Mouse (Mus musculus) fat pad, adult 2 months (tissue): Measurements from ENCODE around the gene Fos.

Experiments
- DNase-seq: peaks from one replicate; pipeline ENCODE4 v3.0.0-alpha.2; 2011; ENCODE audit warnings: low read depth, low spot score; ENCODE audit errors: extremely low read depth

The Fos gene

DNA sequence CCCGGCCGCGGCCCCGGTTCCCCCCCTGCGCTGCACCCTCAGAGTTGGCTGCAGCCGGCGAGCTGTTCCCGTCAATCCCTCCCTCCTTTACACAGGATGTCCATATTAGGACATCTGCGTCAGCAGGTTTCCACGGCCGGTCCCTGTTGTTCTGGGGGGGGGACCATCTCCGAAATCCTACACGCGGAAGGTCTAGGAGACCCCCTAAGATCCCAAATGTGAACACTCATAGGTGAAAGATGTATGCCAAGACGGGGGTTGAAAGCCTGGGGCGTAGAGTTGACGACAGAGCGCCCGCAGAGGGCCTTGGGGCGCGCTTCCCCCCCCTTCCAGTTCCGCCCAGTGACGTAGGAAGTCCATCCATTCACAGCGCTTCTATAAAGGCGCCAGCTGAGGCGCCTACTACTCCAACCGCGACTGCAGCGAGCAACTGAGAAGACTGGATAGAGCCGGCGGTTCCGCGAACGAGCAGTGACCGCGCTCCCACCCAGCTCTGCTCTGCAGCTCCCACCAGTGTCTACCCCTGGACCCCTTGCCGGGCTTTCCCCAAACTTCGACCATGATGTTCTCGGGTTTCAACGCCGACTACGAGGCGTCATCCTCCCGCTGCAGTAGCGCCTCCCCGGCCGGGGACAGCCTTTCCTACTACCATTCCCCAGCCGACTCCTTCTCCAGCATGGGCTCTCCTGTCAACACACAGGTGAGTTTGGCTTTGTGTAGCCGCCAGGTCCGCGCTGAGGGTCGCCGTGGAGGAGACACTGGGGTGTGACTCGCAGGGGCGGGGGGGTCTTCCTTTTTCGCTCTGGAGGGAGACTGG lies at the start of gene Fos:
Gene Fos (plus strand): TSS at position 410 of the 817 bp plus-strand sequence.
- no peak for DNase-seq

DNA sequence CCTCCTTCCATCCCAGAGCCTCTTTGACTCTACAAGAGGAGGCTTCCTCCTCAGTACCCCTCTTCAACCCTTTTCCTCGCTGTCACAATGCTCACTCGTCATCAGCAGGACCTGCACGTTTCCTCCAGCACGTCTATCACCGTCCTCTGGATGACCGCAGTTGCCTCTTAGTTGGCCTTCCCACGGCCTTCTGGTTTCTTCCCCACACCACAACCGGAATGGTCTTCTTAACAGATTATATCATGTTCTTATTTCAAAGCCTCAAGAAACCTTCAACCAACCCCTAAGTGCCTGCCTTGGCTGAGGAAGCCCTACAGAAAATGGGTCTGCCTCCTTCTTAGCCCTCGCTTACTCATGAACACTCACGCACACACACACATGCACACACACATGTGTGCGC lies 48.0 kb upstream of the Fos start:
- no peak for DNase-seq

DNA sequence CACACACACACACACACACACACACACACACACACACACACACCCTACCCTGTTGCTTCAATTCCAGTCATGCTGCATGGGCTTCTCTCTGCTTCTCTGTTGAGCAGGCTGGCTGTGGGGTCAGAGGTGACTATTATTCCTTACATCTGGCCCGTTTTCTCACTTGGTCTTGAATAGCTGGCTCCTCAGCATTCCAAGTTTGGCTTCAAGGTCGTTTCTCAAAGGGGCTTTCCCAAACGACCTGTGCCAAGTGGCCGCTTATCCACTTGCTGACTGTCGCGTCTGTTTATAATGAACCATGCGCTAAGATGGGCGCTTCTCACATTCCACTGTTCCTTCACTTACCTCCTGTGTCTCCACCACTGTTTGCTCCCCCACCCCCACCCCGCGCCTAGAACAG lies 47.6 kb upstream of the Fos start:
- DNase-seq = no peak

DNA sequence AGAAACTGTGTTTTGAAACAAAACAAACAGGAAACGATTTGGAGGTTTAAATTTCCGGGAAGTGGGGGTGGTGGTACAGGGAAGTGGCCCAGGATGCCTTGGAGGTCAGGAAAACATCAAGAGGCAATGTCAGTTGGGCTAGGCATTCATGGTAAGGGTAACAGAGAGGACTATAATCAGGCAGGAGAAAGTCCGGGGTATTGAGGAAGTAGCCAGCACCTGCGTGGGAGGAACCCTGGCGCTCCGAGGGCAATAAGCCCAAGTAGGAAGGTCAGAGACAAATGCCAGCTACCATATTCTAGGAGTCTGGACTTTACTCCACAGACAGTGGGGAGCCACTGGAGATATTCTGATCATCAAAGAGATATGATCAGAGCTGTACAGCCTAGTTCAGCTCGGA lies 45.9 kb upstream of the Fos start:
- DNase-seq = no peak

DNA sequence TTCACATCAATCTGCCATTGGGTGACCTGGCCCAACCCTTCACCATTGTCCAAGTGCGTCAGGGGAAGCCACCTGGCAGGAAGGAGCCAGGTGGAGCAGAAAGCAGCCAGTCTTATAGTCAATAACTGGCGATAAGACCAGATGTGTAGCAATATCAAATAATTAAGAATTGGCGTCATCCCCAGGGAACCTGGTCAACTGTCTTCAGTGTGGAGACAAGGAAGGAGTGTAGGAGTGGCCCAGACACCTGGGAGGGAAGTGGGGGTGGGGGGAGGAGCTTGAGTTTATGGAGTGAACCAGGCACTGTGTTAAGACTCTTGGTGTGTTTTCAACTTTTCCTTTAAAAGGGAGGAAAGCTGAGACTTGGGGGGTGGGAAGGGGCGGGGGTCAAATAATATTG lies 43.7 kb upstream of the Fos start:
- no peak for DNase-seq

DNA sequence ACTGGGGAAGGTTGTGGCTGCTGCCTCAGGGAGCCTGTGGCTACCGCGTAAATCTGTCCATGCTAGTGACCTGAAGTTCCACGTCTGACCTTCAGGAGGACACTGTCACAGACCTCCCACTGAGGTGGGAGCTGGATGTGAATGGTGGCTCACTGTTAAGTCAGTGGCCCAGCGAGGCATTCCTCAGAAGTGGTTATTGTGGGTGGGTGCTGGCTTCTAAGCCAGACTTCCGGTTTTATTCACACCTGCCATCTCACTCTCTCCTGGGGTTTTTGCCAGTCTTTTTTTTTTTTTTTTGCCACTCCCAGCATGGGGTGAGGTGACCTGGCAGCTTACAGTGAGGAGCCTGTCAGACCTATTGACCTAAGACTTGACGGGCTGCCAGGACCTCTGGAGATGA lies 43.3 kb upstream of the Fos start:
- no peak for DNase-seq

DNA sequence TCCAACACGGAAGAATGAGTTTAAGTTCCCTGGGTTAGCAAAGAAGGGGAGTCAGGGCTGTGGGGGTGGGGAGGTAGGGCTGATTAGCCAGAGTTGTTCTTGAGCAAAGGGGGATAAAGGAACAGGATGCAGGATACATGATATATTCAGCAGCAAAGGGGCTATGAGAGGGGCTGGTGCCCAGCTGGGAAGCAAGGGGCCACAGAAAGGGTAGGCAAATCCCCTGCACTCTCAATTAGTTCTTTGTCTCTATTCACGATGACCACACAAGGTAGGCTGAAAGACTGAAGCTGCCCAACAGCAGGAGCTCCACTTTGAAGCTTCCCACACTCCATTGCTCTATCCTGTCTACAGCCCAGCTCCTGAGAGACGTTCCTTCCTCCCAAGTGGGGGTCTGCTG lies 39.8 kb upstream of the Fos start:
- no peak for DNase-seq

DNA sequence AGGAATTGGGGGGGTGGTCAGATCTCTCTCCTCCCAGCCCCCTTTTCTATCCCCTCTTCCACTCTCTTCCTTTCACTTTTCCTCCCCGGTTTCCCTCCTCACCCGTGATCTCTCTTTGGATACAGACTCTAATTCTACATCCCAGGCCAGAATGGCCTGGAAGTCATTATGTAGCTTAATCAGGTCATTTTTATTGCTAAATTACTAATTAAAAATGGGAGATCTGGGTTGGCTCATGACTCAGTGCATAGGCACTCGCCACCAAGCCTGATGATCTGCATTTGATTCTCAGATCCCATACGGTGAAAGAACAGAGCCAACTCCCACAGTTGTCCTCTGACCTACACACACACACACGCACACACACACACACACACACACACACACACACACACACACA lies 39.2 kb upstream of the Fos start:
- DNase-seq = no peak

DNA sequence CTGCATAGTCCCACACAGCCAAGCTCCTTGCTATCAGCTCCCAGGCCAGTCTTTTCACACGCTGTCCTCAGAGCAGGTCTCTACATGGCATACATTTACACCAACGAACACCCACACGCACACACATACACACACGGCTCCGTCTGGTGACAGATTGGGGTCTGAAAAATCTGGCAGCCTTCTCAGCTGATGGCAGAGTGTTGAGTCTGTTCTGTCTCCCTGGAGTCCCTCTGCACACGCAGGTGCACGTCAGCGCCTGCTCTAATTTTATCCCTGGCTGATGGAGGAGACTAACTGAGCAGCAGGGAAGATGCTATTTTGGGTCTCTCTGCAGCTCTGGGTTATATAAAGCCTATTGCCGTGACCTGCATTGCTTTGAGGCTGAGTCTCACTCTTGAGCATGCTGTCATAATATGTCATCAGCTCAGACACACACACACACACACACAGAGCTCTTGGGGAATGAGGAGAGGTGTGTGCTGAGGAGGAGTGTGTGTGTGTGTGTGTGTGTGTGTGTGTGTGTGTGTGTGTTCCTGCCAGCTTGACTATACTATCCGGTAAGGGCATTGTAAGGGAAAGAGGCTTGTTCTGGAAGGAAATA lies 37.6 kb upstream of the Fos start:
- DNase-seq = no peak

DNA sequence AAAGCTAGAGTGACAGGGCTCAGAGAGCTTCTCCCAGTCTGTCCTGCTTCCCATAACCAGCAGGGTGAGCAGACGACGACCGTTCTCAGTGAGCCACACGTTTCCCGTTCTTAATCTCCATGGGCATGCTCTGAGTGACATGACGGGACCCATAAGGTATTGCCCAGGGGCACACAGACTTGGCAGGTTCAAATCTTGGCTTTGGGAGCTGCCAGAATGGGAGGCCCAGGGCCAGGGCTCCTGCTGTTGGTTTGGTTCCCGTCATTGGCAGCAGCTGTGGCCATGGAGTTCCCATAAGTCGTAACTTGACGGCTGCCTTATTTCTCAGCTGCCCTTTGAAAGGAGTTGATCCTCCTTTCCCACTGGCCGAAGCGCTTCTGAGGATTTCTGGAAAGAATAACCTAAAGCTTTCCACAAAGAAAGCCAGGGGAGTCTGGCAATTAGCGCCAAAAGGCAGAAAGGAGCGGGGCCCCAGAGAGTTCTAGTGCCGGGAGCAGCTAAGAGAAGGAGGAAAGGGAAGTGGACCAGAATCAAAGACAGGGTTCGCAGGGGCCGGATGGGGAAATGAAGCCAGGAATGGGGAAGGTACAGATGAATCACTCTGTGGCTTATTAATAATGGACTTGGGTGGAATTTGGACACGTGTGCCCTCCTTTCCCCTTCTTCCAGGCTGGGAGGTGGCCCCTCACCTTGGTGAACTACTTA lies 36.4 kb upstream of the Fos start:
- DNase-seq = peak; percentile 74

DNA sequence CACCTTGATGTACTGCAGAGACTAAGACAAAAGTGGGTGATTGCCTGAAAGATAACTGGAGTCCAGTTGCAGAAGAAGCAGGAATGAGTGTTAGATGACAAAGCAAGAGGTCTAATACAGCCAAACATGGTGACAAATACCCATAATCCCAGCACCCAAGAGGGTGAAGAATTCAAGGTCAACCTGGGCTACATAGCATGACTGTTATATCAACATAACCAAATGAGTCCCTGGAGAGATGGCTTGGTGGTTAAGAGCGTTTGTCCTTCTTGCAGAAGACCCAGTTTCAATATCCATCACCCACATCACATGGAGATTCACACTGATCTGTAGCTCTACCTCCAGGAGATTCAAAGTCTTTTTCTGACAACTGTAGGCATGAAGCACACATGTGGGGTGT lies 30.2 kb upstream of the Fos start:
- no peak for DNase-seq

DNA sequence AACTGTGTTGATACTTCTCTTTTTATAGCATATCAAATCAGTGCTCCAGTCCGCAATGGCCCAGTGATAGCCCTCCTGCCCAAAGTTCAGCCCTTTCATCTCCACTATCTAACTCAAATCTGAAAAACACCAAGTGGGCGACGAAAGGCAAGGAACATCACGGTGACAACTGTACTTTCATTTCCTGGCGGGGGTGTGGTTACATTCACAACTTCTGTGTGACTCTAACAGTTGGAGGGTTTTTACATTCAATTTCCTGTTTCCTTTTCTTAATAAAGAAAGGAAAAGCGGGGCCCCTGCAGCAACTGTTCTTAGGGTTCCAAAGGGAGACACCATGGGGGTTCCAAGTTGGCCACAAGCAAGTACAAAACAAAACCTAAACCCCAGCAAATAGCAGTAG lies 29.0 kb upstream of the Fos start:
- no peak for DNase-seq

DNA sequence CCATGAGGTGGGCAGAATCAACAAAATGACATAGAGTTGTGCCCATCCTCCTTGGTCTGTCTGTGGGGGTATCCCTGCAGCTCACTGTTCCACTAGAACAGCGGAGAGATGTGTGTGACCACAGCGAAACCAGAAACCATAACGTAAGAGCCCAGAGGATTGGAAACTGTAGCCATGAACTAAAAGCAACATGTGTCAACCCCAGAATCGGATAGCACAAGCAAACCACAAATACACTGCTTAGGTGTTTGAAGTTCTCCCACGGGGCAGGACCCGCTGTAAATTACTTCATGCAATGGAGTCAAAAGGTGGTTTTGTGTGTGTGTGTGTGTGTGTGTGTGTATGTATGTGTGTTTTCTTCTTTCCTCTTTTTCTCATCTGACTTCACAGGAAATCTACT lies 26.7 kb upstream of the Fos start:
- DNase-seq = no peak

DNA sequence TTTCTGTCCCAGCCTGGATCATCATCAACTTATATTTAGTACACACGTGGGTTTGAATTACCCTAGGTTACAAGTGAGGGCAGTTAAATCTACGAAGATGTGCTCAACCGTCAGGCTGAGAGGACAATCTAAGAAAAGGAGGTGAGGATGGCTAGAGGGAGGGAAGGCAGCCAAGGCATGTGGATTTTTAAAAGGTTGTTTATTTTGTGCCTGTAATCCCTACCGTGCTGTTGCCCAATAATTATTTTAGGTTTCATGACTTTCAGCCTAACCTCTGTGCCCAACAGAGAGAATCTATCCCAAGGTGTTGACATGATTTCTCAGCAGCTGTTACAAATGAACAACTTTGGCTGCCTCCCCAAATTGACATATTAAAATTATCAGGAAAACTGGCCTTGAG lies 26.2 kb upstream of the Fos start:
- no peak for DNase-seq

DNA sequence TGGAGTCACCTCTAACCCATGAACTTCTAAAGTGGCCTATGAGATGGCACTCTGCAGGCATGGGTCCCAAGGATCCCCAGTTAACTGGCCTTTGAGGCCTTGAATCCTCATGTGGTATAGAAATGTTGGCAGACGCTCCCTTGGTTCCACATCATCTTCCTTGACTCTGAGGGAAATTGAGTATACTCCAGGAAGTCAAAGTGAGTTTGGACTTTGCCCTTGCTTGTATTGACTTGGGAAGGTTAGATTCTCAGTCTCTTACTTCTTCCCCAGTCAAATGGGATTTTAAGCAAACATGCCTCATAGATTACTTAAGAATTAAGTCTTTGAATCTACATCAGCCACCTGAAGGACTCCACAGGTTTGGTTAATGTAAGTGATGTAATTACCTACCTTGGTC lies 24.2 kb upstream of the Fos start:
- DNase-seq = no peak

DNA sequence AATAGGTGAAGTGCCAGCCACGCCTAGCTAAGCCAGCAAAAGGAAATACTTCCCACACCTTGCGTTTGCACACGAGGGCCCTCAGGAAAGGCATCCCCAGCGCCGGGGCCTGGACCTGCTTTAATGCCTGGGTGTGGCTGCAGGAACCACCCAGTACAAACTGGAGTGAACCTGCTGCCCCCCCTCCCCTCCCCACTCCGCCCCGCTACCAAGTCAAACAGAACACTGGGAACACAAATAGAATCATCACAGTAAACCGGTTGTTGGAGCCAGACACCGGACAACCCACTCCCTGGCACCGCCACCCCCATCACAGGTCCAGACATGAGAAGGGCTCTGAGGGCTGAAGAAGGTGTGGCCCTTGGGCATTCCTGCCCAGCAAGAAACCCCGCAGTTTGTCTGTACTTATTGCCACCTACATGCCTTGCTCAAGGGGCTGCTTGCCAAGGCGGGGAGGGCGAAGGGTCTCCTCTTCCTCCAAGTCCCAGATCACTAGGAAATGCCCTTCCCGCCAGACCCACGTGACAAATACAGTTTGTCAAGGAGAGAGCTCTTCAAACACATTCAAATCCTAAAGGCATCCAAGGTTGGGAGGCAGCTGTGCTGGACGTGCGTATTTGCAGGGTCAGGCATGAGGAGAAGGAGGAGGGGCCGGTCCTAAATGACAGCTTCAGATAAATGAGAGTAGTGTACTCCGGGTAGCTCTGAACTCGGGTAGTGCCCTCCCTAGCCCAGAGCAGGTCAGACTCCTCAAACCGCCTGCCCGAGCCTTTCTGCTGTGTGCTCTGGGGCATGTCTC lies 21.8 kb upstream of the Fos start:
- DNase-seq = no peak

DNA sequence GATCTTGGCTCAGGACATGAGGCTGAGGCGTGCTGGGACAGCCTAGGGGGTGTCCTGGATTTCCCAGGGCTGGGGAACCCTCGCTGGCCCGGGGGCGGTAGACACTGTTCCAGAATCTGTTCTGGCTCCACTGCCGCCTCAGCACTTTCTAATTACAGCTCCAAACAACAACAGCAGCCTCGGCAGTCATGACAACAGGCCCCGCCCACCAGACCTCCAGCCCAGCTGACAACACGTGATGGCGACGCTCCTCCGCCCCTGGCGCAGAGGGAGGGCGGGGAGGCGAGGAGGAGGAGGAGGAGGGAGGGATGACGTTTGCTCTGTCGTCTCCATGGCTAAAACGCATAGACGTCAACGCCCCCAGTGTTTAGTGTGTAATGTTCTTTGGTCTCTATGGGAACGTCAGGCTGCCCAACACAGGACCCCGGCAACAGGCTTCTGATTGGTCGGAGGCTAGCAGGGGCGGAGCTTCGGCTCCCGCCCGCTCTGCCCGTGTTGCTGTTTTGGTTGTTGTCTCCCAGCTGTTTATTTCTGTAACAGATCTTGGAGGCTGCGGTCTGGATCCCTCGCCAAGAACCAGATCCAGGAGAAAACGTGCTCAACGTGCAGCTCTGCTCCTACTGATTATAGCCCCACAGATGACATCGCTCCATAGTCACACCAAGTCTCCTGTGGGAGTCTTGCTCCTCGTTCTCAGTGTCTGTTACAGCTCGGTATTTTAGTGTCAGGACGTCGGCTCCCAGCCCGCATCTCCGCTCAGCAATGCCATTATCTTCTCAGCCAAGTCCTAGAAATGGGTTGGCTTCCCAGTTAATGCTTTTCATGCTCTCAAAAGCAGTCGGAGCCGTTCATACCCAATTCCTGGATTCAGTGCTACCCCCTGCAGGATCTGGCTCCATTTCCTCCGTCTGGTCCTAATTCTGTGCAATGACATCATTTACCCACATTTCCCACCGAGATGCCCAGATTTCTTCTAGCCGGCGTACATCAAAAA lies 18.3 kb upstream of the Fos start:
- DNase-seq = no peak

DNA sequence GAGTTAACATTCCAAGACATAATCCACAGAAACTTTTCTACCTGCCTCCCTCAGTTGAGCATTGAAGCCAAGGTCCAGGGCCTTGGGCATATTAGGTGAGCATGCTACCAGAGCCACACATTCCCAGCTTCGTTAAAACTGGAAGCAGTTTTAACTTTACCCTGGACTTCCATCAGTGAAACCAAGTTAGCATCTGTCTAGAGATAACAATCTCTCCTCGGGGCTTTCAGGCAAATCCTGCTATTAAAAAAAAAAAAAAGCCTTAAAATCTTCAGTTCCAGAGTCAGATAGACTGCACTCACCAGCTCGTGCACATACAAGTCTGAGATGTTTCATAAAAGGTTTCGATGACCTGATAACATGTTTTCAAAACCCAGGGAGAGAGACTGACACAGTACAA lies 17.4 kb upstream of the Fos start:
- DNase-seq = peak; percentile 83

DNA sequence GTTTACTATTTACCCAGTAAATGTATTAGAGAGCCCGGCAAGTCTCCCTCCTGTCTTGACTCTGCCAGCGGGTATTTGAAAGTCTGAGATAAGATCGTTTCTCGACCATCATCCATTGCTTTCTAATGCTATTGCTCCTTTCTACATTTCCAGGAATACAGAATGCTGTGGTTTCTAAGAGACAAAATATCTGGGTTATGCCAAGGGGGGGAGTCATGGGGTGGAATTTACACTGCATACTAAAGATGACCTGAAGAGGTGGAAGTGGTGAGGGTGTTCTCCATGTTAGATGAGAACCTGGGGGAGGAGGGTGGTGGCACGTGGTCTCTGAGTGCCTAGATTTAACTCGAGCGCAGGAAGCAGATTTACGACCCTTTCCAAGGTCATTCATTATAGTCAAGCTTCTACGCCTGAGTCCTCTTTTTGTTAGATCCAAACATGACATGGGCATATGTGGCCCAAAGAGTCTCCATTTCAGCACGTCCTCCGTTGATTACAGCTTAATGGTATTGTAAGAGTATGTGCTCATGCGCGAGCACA lies 16.7 kb upstream of the Fos start:
- DNase-seq = no peak

DNA sequence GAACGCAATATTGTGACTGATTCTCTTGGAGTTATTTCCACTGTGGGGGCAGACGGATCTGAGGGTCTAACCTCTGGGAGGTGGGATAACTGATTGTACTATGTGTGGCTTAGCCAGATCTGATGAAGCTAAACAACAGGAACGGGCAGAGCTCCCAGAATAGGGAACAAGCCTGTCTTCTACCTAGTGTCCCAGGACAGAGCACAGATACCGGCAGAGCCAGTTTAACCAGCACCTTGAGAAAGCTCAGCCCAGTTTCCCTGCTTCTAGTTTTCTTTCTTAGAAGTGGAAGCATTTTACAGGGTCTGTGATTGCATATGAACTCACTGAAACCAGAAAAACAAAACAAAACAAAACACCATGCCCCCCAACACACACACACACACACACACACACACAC lies 13.9 kb upstream of the Fos start:
- DNase-seq = peak; percentile 88
